Mouse (Mus musculus) E14TG2a.4 (cell line): ENCODE results near the gene Pkd1.

Experiments used
- CTCF ChIP-seq: conservative IDR thresholded peaks from 2 replicates; pipeline ENCODE4 v1.5.1; 2014; ENCODE audit warnings: low read length
- NANOG ChIP-seq: IDR thresholded peaks from 2 replicates; pipeline ENCODE4 v1.6.1; 2014; ENCODE audit warnings: borderline replicate concordance, low read length, mixed read lengths

DNA sequence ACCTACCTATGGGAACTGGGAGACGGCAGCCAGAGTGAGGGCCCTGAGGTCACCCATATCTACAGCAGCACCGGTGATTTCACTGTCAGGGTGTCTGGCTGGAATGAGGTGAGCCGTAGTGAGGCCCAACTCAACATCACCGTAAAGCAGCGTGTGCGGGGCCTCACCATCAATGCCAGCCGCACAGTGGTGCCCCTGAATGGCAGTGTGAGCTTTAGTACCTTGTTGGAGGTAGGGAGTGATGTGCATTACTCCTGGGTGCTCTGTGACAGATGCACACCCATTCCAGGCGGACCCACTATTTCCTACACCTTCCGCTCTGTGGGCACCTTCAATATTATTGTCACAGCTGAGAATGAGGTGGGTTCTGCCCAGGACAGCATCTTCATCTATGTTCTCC is 24.2 kb downstream of the Pkd1 start:
- TF ChIP-seq CTCF (no peak), NANOG (no peak)
